Mouse (Mus musculus) right cerebral cortex, postnatal 36 days (tissue): ENCODE measurements at regions not wholly inside any gene's neighbourhood (a gene's known extent, or its start where the extent isn't known, plus 50 kb on each side); places are given as distances from the start of the nearest gene placed in this dataset.

ENCODE experiments used
- DNase-seq, 2 experiments: peaks; one replicate each; pipeline ENCODE4 v3.0.0; 2022; ENCODE audit warnings: low spot score in 2 of 2, mixed read lengths in 1 of 2

- DNase-seq = no peak
Observed at GRCm38 (mm10) chr8:8183233-8183622, 477.8 kb downstream of the Efnb2 start.

GRCm38 (mm10) chr8:8182616-8183232, 478.3 kb downstream of the Efnb2 start:
- DNase-seq = no peak

DNA sequence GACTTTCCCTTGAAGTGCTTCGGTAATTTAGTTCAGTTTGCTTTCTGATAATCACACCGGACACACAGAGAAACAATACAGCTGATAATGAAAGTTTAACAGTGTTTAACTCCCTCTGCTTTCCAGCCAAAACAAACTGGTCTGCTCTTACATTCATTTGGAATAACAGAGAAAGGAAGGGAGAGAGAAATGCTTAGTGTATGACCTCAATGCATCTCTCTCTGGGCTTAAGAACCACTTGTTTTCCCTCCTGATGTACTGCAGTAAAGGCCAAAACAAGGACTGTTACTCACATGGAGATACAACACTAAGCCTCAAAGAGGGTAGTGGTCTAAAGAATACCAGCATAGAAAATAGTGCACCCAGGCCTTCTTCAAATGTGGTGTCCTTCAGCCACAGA, 478.9 kb downstream of the Efnb2 start:
- no peak for DNase-seq

DNA sequence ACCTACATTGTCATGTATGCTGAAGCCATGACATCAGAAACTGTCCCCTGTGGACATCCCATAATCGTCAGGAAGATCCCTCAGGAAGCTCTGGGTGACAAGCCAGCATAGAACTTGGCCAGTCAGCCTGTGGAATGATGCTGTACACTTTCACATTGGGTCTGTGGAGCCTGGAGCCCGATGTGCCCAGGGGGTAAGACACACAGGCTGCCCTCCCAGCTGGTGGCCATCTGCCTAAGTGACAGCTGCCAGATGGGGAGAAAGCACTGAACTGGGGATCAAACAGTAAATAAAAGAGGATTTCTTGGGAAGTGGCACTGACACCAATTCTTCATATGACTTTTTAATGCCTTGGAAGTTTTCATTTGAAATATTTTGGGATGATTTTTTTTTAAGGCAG, 486.8 kb downstream of the Efnb2 start:
- no peak for DNase-seq

GRCm38 (mm10) chr8:8168674-8169073, 492.4 kb downstream of the Efnb2 start:
- no peak for DNase-seq

GRCm38 (mm10) chr8:8168250-8168649, 492.8 kb downstream of the Efnb2 start:
- DNase-seq = no peak

GRCm38 (mm10) chr8:8147527-8147926, 513.5 kb downstream of the Efnb2 start:
- DNase-seq = no peak

DNA sequence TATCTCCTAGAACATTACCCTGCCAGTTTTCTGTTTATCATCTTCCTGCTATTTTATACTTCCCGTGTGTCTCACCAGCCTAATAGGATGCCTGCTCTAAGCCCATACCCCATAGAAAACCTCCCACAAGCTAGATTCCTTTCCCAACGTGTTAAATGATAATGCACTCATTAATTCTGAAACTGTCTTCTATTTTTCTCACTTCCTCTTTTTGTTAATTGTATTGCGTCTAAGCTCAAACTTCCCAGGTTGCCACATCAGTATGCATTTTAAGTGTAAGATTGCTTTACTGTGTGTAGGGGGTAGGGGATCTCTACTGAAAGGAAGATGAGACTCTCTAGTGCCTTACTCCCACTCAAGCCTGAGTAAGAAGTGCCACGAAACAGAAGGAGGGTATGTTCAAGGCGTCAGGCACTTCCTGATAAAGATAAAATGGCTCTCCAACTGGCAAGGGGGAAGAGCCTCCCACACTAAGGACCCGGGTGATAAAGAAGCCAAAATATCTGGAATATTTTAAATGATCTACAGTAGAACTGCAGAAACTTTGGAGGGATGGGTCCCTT, 518.0 kb downstream of the Efnb2 start:
- DNase-seq = peak in 1 of 2 experiments; percentile 7

DNA sequence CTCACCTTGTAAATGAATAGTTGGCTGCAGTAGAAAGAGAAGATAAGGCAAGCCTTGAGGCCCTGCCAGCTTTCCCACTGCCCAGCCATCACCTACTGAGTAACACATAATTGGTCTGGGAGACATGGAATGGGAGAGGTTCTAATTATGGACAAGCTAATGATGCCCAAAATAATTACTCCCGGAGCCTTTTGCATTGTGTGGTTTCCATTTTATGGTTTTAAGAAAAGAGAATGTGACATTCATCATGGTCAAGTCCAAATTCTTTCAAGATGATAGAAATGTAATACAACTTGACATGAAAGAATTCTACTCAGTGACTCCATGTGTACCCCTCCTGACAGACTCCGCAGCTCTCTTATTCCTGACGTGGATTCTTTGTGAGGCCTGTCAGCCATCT, 518.6 kb downstream of the Efnb2 start:
- no peak for DNase-seq

DNA sequence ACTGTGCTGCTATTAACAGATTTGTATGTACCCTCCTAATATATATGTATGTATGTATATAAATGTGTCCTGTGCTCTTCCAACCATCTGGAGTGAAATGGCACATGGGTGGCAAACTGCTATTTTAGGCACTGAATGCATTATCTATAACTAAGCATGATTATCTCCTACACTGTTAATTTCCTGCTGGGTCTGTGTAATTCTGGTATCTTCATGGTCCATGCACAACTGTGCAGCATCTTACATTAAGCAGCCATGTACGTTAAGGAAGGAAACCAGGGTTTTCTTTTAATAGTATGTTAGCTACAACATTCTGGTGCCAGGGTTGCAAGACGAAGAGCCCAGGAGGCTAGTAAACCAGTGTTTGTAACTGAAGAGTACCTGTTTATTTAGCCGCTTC, 521.3 kb downstream of the Efnb2 start:
- DNase-seq = no peak

- peak; percentile 2 to 10 for DNase-seq
Observed at GRCm38 (mm10) chr8:8133001-8133785, 527.8 kb downstream of the Efnb2 start.

DNA sequence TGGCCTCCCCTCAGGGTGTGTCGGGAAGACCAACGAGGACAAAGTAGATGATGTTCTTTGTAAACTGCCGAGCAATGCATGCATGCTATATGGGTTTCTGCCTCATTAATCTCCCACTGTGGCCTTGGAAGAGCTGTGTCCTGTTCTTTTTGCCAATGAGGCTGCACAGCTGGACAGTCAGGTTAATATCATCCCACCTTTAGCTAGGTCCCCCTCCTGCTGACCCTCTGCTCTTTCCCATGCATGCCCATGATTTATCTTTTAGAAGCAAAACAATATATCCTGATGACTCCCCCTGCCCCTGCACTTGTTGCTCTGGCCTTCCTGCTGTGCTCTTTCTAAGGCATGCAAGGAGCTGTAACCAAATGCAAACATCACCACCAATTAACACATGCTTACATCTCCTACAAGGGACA, 529.1 kb downstream of the Efnb2 start:
- no peak for DNase-seq

DNA sequence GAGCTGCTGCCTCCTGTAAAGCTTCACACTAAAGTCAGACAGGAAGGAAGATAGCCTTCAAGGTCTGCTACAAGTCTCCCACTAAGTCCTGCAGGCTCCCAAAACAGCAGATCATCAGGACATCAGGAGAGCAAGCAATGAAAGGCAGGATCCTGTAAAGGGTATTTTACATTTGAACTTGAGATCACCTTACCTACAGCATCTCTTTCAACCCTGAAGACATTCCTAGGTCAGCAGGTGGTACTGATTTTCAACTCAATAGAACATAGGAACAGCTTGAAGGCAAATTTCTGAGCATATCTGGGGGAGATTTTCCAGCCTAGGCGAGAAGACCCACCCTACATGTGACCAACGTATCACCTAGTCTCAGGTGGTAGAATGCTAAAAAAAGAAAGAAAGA, 530.2 kb downstream of the Efnb2 start:
- no peak for DNase-seq

DNA sequence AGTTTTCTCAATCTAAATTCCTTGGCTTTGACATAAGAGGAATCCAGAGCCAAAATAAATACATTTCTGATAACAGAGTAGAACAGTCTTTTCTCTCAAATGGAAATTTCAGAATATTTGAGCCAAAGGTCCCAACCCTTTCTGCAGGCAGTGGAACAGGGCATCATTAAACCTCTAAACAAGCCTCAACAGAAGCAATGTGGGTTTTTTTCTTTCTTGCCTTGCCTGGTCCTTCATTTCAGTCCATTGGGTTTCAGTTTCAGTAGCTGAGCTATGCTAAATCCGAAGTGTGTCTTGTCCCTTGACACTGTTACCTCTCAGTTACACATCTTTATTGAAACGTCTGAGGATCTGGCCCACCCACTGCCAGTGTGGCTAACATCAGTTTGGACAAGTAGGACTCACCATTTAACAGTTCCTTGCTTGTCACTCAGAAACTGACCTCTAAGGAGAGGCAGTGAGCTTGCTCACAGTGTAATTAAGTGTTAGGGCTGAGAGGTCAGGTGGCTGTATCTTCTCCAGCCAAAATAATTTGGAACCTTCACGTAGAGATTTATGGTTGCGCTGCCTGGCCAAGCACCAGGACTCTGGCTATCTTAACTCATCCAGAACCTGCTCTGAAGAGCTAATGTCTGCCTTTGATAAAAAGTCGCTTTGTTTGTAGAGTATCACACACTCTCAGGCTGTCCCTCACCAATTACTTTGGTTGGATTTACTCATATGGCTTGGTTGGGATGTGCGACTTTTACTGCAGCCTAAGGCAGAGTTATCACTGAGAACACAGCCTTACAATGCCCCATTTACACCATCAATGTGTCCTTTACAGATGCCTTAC, 545.2 kb downstream of the Efnb2 start:
- no peak for DNase-seq

GRCm38 (mm10) chr8:8114604-8115003, 546.4 kb downstream of the Efnb2 start:
- no peak for DNase-seq

GRCm38 (mm10) chr8:8109785-8110350, 551.2 kb downstream of the Efnb2 start:
- DNase-seq = no peak

GRCm38 (mm10) chr8:8103492-8103891, 557.5 kb downstream of the Efnb2 start:
- no peak for DNase-seq

DNA sequence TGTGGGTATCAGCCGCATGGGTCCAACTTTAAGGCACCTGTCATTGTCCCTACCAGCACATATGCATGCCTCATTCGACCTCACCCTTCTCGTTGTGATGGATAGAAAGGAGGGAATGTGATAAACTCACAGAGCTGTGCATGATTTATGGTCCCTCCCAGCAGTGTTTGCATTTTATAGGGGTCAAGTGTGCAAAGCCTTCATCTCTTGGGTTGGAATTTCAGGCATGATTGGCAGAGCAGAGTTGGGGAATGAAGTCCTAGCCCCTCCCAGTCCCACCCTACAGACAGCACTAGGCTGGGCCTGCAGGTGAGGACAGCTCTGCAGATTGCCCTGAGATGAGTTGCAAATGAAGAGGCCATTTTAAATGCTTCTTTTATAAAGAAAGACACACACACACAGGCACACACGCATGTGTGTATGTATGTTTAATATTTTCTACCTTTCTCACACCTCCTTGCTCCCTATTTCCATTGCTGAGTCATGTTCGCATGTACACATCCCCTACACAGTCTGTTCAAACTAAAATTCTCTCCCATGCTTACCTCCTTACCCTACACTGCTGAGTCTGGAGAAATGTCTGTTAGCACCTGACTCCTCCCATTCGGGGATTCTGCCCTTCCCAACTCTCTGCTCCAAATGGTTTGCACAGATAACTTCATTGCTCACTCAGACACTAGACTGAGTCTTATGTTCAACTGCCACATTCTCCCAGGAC, 558.9 kb downstream of the Efnb2 start:
- DNase-seq = no peak

- DNase-seq = no peak
Observed at GRCm38 (mm10) chr8:8092551-8092950, 568.5 kb downstream of the Efnb2 start.

DNA sequence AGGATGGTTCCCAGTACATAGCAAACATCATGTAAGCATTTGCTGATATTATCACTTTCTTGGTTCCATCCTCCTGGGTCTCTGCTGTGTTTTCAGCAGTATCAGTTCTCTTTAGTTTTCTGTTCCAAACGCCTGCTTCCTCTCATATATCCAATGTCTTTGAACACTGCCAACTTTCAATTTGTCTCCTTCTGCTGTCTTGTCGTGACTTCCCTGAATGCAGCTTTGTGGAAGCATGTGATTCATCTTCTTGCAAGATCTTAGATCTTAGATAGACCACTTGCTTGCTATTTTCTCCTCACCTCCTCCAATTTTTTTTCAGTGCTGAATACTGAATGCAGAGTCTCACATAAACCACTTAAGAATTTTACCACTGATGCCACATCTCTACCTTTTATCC, 576.4 kb downstream of the Efnb2 start:
- peak in 1 of 2 experiments; percentile 39 for DNase-seq

- DNase-seq = no peak
Observed at GRCm38 (mm10) chr8:8064074-8064473, 597.0 kb downstream of the Efnb2 start.
